Mouse (Mus musculus): ENCODE measurements at regions not wholly inside any gene's neighbourhood (a gene's known extent, or its start where the extent isn't known, plus 50 kb on each side); places are given as distances from the start of the nearest gene placed in this dataset.

GRCm38 (mm10) chr6:67895858-67896257, 360.3 kb upstream of the Tacstd2 start:
- no peak for TF ChIP-seq CTCF (IDR thresholded peaks at IDR 0.05; ENCODE audit: borderline replicate concordance, control insufficient read depth, extremely low read depth, insufficient read depth, low read length, poor library complexity)
- no peak for TF ChIP-seq POLR2A (IDR thresholded peaks at IDR 0.05; ENCODE audit: control insufficient read depth, extremely low read depth, insufficient read depth, low read length, poor library complexity)
